Mouse (Mus musculus): ENCODE measurements at regions not wholly inside any gene's neighbourhood (a gene's known extent, or its start where the extent isn't known, plus 50 kb on each side); places are given as distances from the start of the nearest gene placed in this dataset.

GRCm38 (mm10) chr1:19951680-19952248, 666.1 kb downstream of the Pkhd1 start:
- DNase-seq (ENCODE audit: low spot score in 2 of 2) = no peak

GRCm38 (mm10) chr1:19973364-19973763, 644.5 kb downstream of the Pkhd1 start:
- no peak for DNase-seq (ENCODE audit: low spot score in 2 of 2)

GRCm38 (mm10) chr1:19973981-19974380, 643.9 kb downstream of the Pkhd1 start:
- DNase-seq (ENCODE audit: low spot score in 2 of 2) = no peak

GRCm38 (mm10) chr1:19975436-19975835, 642.4 kb downstream of the Pkhd1 start:
- DNase-seq (ENCODE audit: low spot score in 2 of 2) = no peak

- no peak for DNase-seq (ENCODE audit: low spot score in 2 of 2)
Observed at GRCm38 (mm10) chr1:19981189-19981588, 636.7 kb downstream of the Pkhd1 start.

- DNase-seq (ENCODE audit: low spot score in 2 of 2) = no peak
Observed at GRCm38 (mm10) chr1:19982791-19983190, 635.1 kb downstream of the Pkhd1 start.

- DNase-seq (ENCODE audit: low spot score in 2 of 2) = no peak
Observed at GRCm38 (mm10) chr1:19983504-19983903, 634.4 kb downstream of the Pkhd1 start.

- no peak for DNase-seq (ENCODE audit: low spot score in 2 of 2)
Observed at GRCm38 (mm10) chr1:19989921-19990320, 627.9 kb downstream of the Pkhd1 start.
